Mouse (Mus musculus): ENCODE data around the gene Nell2. TPM values are rescaled to one million over a fixed set of nuclear protein-coding genes. Genes with fewer than 3 reads are reported as not detected.

Nell2 gene
- total RNA-seq, 1 experiment from 2014 or later = not detected

Other genes with a start within 250 kb of the Nell2 start
- gene Dbx2, start 127.4 kb upstream of the Nell2 start, total RNA-seq (2017) = not detected in 2 replicates

All from common myeloid progenitor, adult 5-6 weeks (primary cell).